Mouse (Mus musculus): ENCODE measurements around the gene Rpgrip1l.

DNA sequence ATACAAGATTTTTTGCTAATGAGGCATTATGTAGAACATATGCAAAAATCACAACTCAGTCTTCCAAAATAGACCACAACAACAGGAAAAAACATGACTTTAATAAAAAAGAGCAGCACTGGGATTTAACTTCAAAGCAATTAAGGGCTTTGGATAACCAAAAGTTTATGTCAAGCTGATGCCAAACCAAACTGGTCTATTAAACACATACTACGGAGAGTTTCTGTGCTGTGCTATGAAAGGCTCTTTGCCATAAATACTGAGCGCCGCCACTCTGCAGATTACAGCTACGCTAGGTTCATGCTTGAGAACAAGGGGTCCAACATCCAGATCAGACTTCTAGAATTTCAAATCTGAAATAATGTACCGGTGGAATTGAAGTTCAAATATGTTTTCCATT, 17.3 kb downstream of the Rpgrip1l start:
- TF ChIP-seq GATA1 (IDR thresholded peaks at IDR 0.05; ENCODE audit: borderline replicate concordance, low read length) (no peak), FLI1 (IDR thresholded peaks at IDR 0.05; ENCODE audit: low read length) (no peak)
